Mouse (Mus musculus) limb, embryonic 11.5 days (tissue): ENCODE results near the gene Zfp691. TPM values are rescaled to one million over a fixed set of nuclear protein-coding genes. Genes with fewer than 3 reads are reported as not detected.

ENCODE experiments used
- ATAC-seq: fragments of 200-750 bp; cut with Nextera tagmentation; 2 replicates; pipeline ENCODE4 v1.8.0; 2017; ENCODE audit warnings: low read depth; ENCODE audit not compliant: insufficient number of reproducible peaks, low FRiP score, low TSS enrichment
- DNase-seq: peaks from one replicate; pipeline ENCODE4 v3.0.0-alpha.2; 2015; ENCODE audit warnings: low spot score
- H3K27ac ChIP-seq: fragments of 300-500 bp; sonication (generic); replicated peaks from 2 replicates; pipeline ENCODE4 v1.5.1; 2014; ENCODE audit warnings: low read depth, mild to moderate bottlenecking, low read length
- H3K27me3 ChIP-seq: fragments of 300-500 bp; sonication (generic); 2 replicates; pipeline ENCODE4 v1.6.1; 2014; ENCODE audit warnings: mild to moderate bottlenecking, low read length, mixed read lengths; ENCODE audit not compliant: control insufficient read depth, insufficient read depth
- H3K36me3 ChIP-seq: fragments of 300-500 bp; sonication (generic); 2 replicates; pipeline ENCODE4 v1.6.1; 2014; ENCODE audit warnings: mild to moderate bottlenecking, low read length, moderate library complexity, mixed read lengths; ENCODE audit not compliant: control insufficient read depth, insufficient read depth
- H3K4me1 ChIP-seq: fragments of 300-500 bp; sonication (generic); 2 replicates; pipeline ENCODE4 v1.6.1; 2014; ENCODE audit warnings: low read length, mixed read lengths; ENCODE audit not compliant: control insufficient read depth, insufficient read depth
- H3K4me2 ChIP-seq: fragments of 300-500 bp; sonication (generic); 2 replicates; pipeline ENCODE4 v1.6.1; 2014; ENCODE audit warnings: low read depth, mild to moderate bottlenecking, moderate library complexity; ENCODE audit not compliant: severe bottlenecking
- H3K4me3 ChIP-seq: fragments of 300-500 bp; sonication (generic); 2 replicates; pipeline ENCODE4 v1.5.1; 2014; ENCODE audit warnings: low read depth, low read length
- H3K9ac ChIP-seq: fragments of 300-500 bp; sonication (generic); 2 replicates; pipeline ENCODE4 v1.6.1; 2014; ENCODE audit warnings: mild to moderate bottlenecking, low read length
- H3K9me3 ChIP-seq: fragments of 300-500 bp; sonication (generic); 2 replicates; pipeline ENCODE4 v1.6.1; 2016; ENCODE audit warnings: low read length; ENCODE audit not compliant: control insufficient read depth
- WGBS: fragments of 180-500 bp; shearing (Covaris S2); extraction: QIAGEN DNeasy Blood & Tissue Kit; methylation state at CpG from one replicate; pipeline ENCODE4 v1.1.7; 2014; 5-methylcytosine and 5-hydroxymethylcytosine counted together
- microRNA counts: library from miRNA; unstranded; fragments of <30 nt; microRNA quantifications from one replicate; lab custom pipeline; 2016
- microRNA-seq: library from miRNA; unstranded; fragments of <30 nt; microRNA quantifications from one replicate; pipeline ENCODE4, GENCODE M21; 2016
- polyA plus RNA-seq: library from polyadenylated mRNA; unstranded; fragments of >200 nt; fragmentation: Nextera tagmentation; extraction: Ambion mirVana; gene quantifications from 2 replicates; pipeline ENCODE4 v1.2.1, GENCODE M21; 2014

Zfp691 gene
- polyA plus RNA-seq, 1 experiment from 2014 or later: 10.0 TPM

- H3K9ac ChIP-seq: no peak overlapping the region
- H3K9me3 ChIP-seq: no peaks in the 10 kb centered on the region
- H3K36me3 ChIP-seq: peaks cover 29% of the 10 kb centered on the region
- ATAC-seq: no peak
- WGBS: 88% methylated on average over 7 of the region's 7 CpGs
- no peak overlapping the region for H3K4me3 ChIP-seq
- DNase-seq: no peak
- H3K27ac ChIP-seq: no peak overlapping the region
- H3K4me2 ChIP-seq: no peak overlapping the region
- H3K27me3 ChIP-seq: no peaks in the 10 kb centered on the region
- H3K4me1 ChIP-seq: no peaks in the 10 kb centered on the region
Measured at GRCm38 (mm10) chr4:119128547-119128946, 45.4 kb downstream of the Zfp691 start.

- H3K27me3 ChIP-seq: no peaks in the 10 kb centered on the region
- no peak for DNase-seq
Measured at GRCm38 (mm10) chr4:119127229-119127628, 46.8 kb downstream of the Zfp691 start.

GRCm38 (mm10) chr4:119125577-119126270 is 48.3 kb downstream of the Zfp691 start:
- no peaks in the 10 kb centered on the region for H3K9me3 ChIP-seq
- H3K36me3 ChIP-seq: peaks cover 14% of the 10 kb centered on the region
- ATAC-seq (no peak), DNase-seq (no peak)
- 77% methylated on average over 9 of the region's 9 CpGs for WGBS
- H3K4me1 ChIP-seq: no peaks in the 10 kb centered on the region
- H3K4me2 ChIP-seq: no peak overlapping the region
- no peak overlapping the region for H3K27ac ChIP-seq
- H3K27me3 ChIP-seq: no peaks in the 10 kb centered on the region
- no peak overlapping the region for H3K9ac ChIP-seq
- H3K4me3 ChIP-seq: no peak overlapping the region

More at GRCm38 (mm10) chr4:119127229-119127628, 46.8 kb downstream of the Zfp691 start:
- H3K27ac ChIP-seq: no peak overlapping the region
- H3K9me3 ChIP-seq: no peaks in the 10 kb centered on the region
- 70% methylated on average over 6 of the region's 6 CpGs for WGBS
- no peak overlapping the region for H3K4me2 ChIP-seq
- H3K4me1 ChIP-seq: no peaks in the 10 kb centered on the region
- H3K9ac ChIP-seq: no peak overlapping the region
- no peak for ATAC-seq
- H3K36me3 ChIP-seq: peaks cover 18% of the 10 kb centered on the region
- H3K4me3 ChIP-seq: no peak overlapping the region

- no peaks in the 10 kb centered on the region for H3K27me3 ChIP-seq
- no peak overlapping the region for H3K9ac ChIP-seq
- H3K4me2 ChIP-seq: no peak overlapping the region
- H3K9me3 ChIP-seq: no peaks in the 10 kb centered on the region
- peaks cover 14% of the 10 kb centered on the region for H3K36me3 ChIP-seq
- ATAC-seq: no peak
- 68% methylated on average over 2 of the region's 2 CpGs for WGBS
- no peak overlapping the region for H3K27ac ChIP-seq
- no peak overlapping the region for H3K4me3 ChIP-seq
- no peak for DNase-seq
- no peaks in the 10 kb centered on the region for H3K4me1 ChIP-seq
Measured at GRCm38 (mm10) chr4:119124771-119125273, 49.2 kb downstream of the Zfp691 start.

- H3K36me3 ChIP-seq: peaks cover 10% of the 10 kb centered on the region
- no peak overlapping the region for H3K4me3 ChIP-seq
- H3K4me2 ChIP-seq: no peak overlapping the region
- DNase-seq: no peak
- 74% methylated on average over 4 of the region's 4 CpGs for WGBS
- ATAC-seq: no peak
- peaks cover 2% of the 10 kb centered on the region; the same call in 1 of the 2 replicates for H3K4me1 ChIP-seq
- H3K9ac ChIP-seq: no peak overlapping the region
- H3K27ac ChIP-seq: no peak overlapping the region
- H3K9me3 ChIP-seq: no peaks in the 10 kb centered on the region
- H3K27me3 ChIP-seq: no peaks in the 10 kb centered on the region
Measured at GRCm38 (mm10) chr4:119121249-119121648, 52.7 kb downstream of the Zfp691 start.

- Histone ChIP-seq H3K36me3 (peaks cover 10% of the 10 kb centered on the region), H3K4me2 (no peak overlapping the region), H3K27me3 (no peaks in the 10 kb centered on the region), H3K9me3 (no peaks in the 10 kb centered on the region), H3K27ac (no peak overlapping the region), H3K9ac (no peak overlapping the region), H3K4me1 (peaks cover 2% of the 10 kb centered on the region; the same call in 1 of the 2 replicates), H3K4me3 (no peak overlapping the region)
- 92% methylated on average over 6 of the region's 6 CpGs for WGBS
- no peak for DNase-seq
- no peak for ATAC-seq
Measured at GRCm38 (mm10) chr4:119120095-119120494, 53.9 kb downstream of the Zfp691 start.

MicroRNAs within 50 kb of the gene (microRNA counts, 519-probe panel; counts per million panel counts)
- microRNA mmu-miR-1957 (lab: Ali Mortazavi, UCI): not detected

Small RNA genes within 50 kb of the gene (microRNA-seq; reads per million reads assigned to microRNA genes)
- gene Mir1957a: not detected

Other genes with a start within 250 kb of the Zfp691 start
- gene Olfr1328, start 235.6 kb downstream of the Zfp691 start, polyA plus RNA-seq: not detected in 2 replicates
- not detected in 2 replicates for gene Lao1, start 212.6 kb downstream of the Zfp691 start, polyA plus RNA-seq
- gene Slc2a1, start 65.5 kb downstream of the Zfp691 start, polyA plus RNA-seq: 99.7 and 113 TPM in 2 replicates
- gene Ermap, start 15.8 kb upstream of the Zfp691 start, polyA plus RNA-seq: 6.9 and 8.7 TPM in 2 replicates
- 150 and 164 TPM in 2 replicates for gene Svbp, start 21.1 kb upstream of the Zfp691 start, polyA plus RNA-seq
- not detected in 2 replicates for gene Tmem269, start 44.0 kb upstream of the Zfp691 start, polyA plus RNA-seq
- 37.0 and 44.7 TPM in 2 replicates for gene AU022252, start 58.5 kb upstream of the Zfp691 start, polyA plus RNA-seq
- 21.9 and 24.1 TPM in 2 replicates for gene P3h1, start 58.7 kb upstream of the Zfp691 start, polyA plus RNA-seq
- gene Cldn19, start 81.2 kb upstream of the Zfp691 start, polyA plus RNA-seq: 0.05 TPM in 1 of 2 replicates, not detected in the other
- 1,145 and 1,200 TPM in 2 replicates for gene Ybx1, start 120.4 kb upstream of the Zfp691 start, polyA plus RNA-seq
- gene Ppih, start 146.4 kb upstream of the Zfp691 start, polyA plus RNA-seq: 162 and 170 TPM in 2 replicates
- 5.5 and 7.3 TPM in 2 replicates for gene Ccdc30, start 241.3 kb upstream of the Zfp691 start, polyA plus RNA-seq
- gene Ppcs, start 248.2 kb upstream of the Zfp691 start, polyA plus RNA-seq: 35.7 and 38.7 TPM in 2 replicates
- gene Zmynd12, start 248.6 kb upstream of the Zfp691 start, polyA plus RNA-seq: 0.34 and 0.36 TPM in 2 replicates